Mouse (Mus musculus) bone marrow, adult 2 months (tissue): ENCODE measurements around the gene Asrgl1. TPM values are rescaled to one million over a fixed set of nuclear protein-coding genes. Genes with fewer than 3 reads are reported as not detected.

Experiments used
- H3K27ac ChIP-seq: fragments of 200-500 bp; 2 replicates; pipeline ENCODE4 v1.5.1; 2012; ENCODE audit warnings: low read depth, mild to moderate bottlenecking, control low read depth, inconsistent platforms, low read length; ENCODE audit not compliant: control insufficient read depth, poor library complexity, insufficient read depth
- H3K4me1 ChIP-seq: fragments of 200-500 bp; 2 replicates; pipeline ENCODE4 v1.6.1; 2011; ENCODE audit warnings: low read length; ENCODE audit not compliant: control insufficient read depth, insufficient read depth
- H3K4me3 ChIP-seq: fragments of 200-500 bp; replicated peaks from 2 replicates; pipeline ENCODE3; 2011; ENCODE audit warnings: mild to moderate bottlenecking, low read depth, low read length, control low read depth; ENCODE audit not compliant: control insufficient read depth
- CTCF ChIP-seq: fragments of 200-500 bp; IDR thresholded peaks from 2 replicates; pipeline ENCODE4 v1.5.1; 2011; ENCODE audit warnings: low read length, control low read depth; ENCODE audit not compliant: control insufficient read depth, insufficient read depth
- POLR2A ChIP-seq: fragments of 200-500 bp; IDR thresholded peaks from 2 replicates; pipeline ENCODE4 v1.6.1; 2011; ENCODE audit warnings: low read depth, mild to moderate bottlenecking, control low read depth, low read length, borderline replicate concordance; ENCODE audit not compliant: control insufficient read depth
- WGBS: fragments of 180-500 bp; shearing (Covaris S2); methylation state at CpG from one replicate; pipeline ENCODE4 v1.1.7; 2018; 5-methylcytosine and 5-hydroxymethylcytosine counted together
- polyA plus RNA-seq: library from polyadenylated mRNA; stranded (reverse); fragments of >200 nt; gene quantifications from 2 replicates; pipeline ENCODE4 v1.2.4, GENCODE M21; 2011; ENCODE audit warnings: low replicate concordance; ENCODE audit not compliant: missing spikeins, insufficient read depth, insufficient read length

The Asrgl1 gene
- polyA plus RNA-seq, 1 experiment: 12.4 TPM

GRCm38 (mm10) chr19:9107379-9107755 lies 28.1 kb downstream of the Asrgl1 start:
- TF ChIP-seq POLR2A (no peak), CTCF (no peak)
- Histone ChIP-seq H3K4me1 (no peaks in the 10 kb centered on the region), H3K4me3 (no peak overlapping the region), H3K27ac (no peak overlapping the region)
- WGBS: 48% methylated on average over 1 of the region's 1 CpGs

GRCm38 (mm10) chr19:9106751-9107378 lies 28.6 kb downstream of the Asrgl1 start:
- TF ChIP-seq POLR2A (no peak), CTCF (no peak)
- WGBS: 49% methylated on average over 4 of the region's 4 CpGs

GRCm38 (mm10) chr19:9106096-9106495 lies 29.3 kb downstream of the Asrgl1 start:
- no peak overlapping the region for H3K4me3 ChIP-seq
- no peaks in the 10 kb centered on the region for H3K4me1 ChIP-seq
- H3K27ac ChIP-seq: no peak overlapping the region
- TF ChIP-seq POLR2A: no peak
- no peak for TF ChIP-seq CTCF
- WGBS: 82% methylated on average over 5 of the region's 5 CpGs

More at GRCm38 (mm10) chr19:9106751-9107378, 28.6 kb downstream of the Asrgl1 start:
- Histone ChIP-seq H3K4me3 (no peak overlapping the region), H3K4me1 (no peaks in the 10 kb centered on the region), H3K27ac (no peak overlapping the region)

GRCm38 (mm10) chr19:9105101-9105685 lies 30.2 kb downstream of the Asrgl1 start:
- Histone ChIP-seq H3K4me3 (no peak overlapping the region), H3K27ac (no peak overlapping the region), H3K4me1 (no peaks in the 10 kb centered on the region)
- 77% methylated on average over 3 of the region's 3 CpGs for WGBS
- TF ChIP-seq CTCF (no peak), POLR2A (no peak)

GRCm38 (mm10) chr19:9103986-9104385 lies 31.4 kb downstream of the Asrgl1 start:
- WGBS: 24% methylated on average over 4 of the region's 4 CpGs
- Histone ChIP-seq H3K4me1 (no peaks in the 10 kb centered on the region), H3K27ac (peak overlapping the region; percentile 44; the same call in 1 of the 2 replicates), H3K4me3 (no peak overlapping the region)
- TF ChIP-seq POLR2A (no peak), CTCF (no peak)

- H3K4me3 ChIP-seq: no peak overlapping the region
- H3K4me1 ChIP-seq: no peaks in the 10 kb centered on the region; the same call in 1 of the 2 replicates
- WGBS: 68% methylated on average over 2 of the region's 2 CpGs
- no peak overlapping the region for H3K27ac ChIP-seq
- no peak for TF ChIP-seq CTCF
- TF ChIP-seq POLR2A: no peak
Measured at GRCm38 (mm10) chr19:9101062-9101457, 34.4 kb downstream of the Asrgl1 start.

GRCm38 (mm10) chr19:9100297-9101061 lies 35.0 kb downstream of the Asrgl1 start:
- TF ChIP-seq POLR2A: no peak
- no peak for TF ChIP-seq CTCF
- no peak overlapping the region for H3K27ac ChIP-seq
- no peak overlapping the region for H3K4me3 ChIP-seq
- WGBS: 68% methylated on average over 17 of the region's 17 CpGs
- H3K4me1 ChIP-seq: no peaks in the 10 kb centered on the region; the same call in 1 of the 2 replicates

- 84% methylated on average over 8 of the region's 8 CpGs for WGBS
- Histone ChIP-seq H3K4me1 (no peaks in the 10 kb centered on the region; the same call in 1 of the 2 replicates), H3K27ac (no peak overlapping the region), H3K4me3 (no peak overlapping the region)
- TF ChIP-seq CTCF: no peak
- no peak for TF ChIP-seq POLR2A
Measured at GRCm38 (mm10) chr19:9099751-9100150, 35.7 kb downstream of the Asrgl1 start.
